Comparison of ENCODE assay signal across 13 mouse cellular contexts in genomic region chr5:99224571-99225011, GRCm38 (mm10).
DNase-seq lines count a peak whose midpoint lies in the region; ATAC-seq and TF ChIP-seq lines count a peak whose summit lies in the region.
"Had no signal": no experiment of that assay in that cellular context is flagged by ENCODE, and none has a peak within 500 bp of the region (broad histone marks: within the 10 kb centered on the region; RNA-seq: fewer than 3 reads in every experiment).

No protein-coding gene starts in this region.

- WGBS in thymus, adult 2 months = 88% methylated on average over 5 of the region's 5 CpGs

- no peak for TF ChIP-seq POLR2A in myocyte (IDR thresholded peaks at IDR 0.05; ENCODE audit: insufficient read length, low read depth)
- no peak for TF ChIP-seq POLR2A in thymus, adult 2 months (IDR thresholded peaks at IDR 0.05; ENCODE audit: control insufficient read depth, extremely low read depth, insufficient read depth, low read length, poor library complexity)

- TF ChIP-seq CTCF in gastrocnemius, adult 2 months (IDR thresholded peaks at IDR 0.05) = no peak
- no peak for TF ChIP-seq CTCF in Patski (IDR thresholded peaks at IDR 0.05)
- TF ChIP-seq CTCF in thymus, adult 2 months (IDR thresholded peaks at IDR 0.05; ENCODE audit: borderline replicate concordance, control insufficient read depth, extremely low read depth, insufficient read depth, low read length, poor library complexity) = no peak

- no peaks in the 10 kb centered on the region for H3K36me3 ChIP-seq in myocyte (ENCODE audit: control insufficient read depth, insufficient read depth)
- H3K36me3 ChIP-seq in thymus, adult 2 months (ENCODE audit: control insufficient read depth, insufficient read depth, low read length) = no peaks in the 10 kb centered on the region

- H3K79me2 ChIP-seq in myocyte (ENCODE audit: control insufficient read depth, insufficient read depth) = no peaks in the 10 kb centered on the region

- H3K27me3 ChIP-seq in Patski (no peaks in the 10 kb centered on the region), myocyte (ENCODE audit: control insufficient read depth, insufficient read depth, insufficient read length) (no peaks in the 10 kb centered on the region)
- no peaks in the 10 kb centered on the region for H3K27me3 ChIP-seq in thymus, adult 2 months (ENCODE audit: control insufficient read depth, insufficient read depth, low read length)
- H3K27me3 ChIP-seq: limb, embryonic 15.5 days had no signal

- DNase-seq in gastrocnemius, adult 2 months = peak; percentile 20
- no peak for DNase-seq in gastrocnemius, postnatal 36 days
- peak; percentile 35 to 70 for DNase-seq in left cerebral cortex, postnatal 14 days (ENCODE audit: low spot score in 2 of 2)
- no peak for DNase-seq in left cerebral cortex, postnatal 10 days (ENCODE audit: extremely low spot score in 1 of 2, low spot score in 2 of 2)
- DNase-seq in Patski (ENCODE audit: low read depth, low spot score) = peak; percentile 95
- no peak for DNase-seq in cerebellum, adult 11 months
- DNase-seq in thymus, adult 2 months = no peak
- DNase-seq: cerebellum, adult 9-11 months; gastrocnemius, postnatal 25 days; lung, postnatal 10 days; thymus, adult 18-20 months had no signal

- no peak overlapping the region for H3K27ac ChIP-seq in gastrocnemius, adult 2 months
- H3K27ac ChIP-seq in thymus, adult 2 months (ENCODE audit: control insufficient read depth, insufficient read depth, low read length) = no peak overlapping the region
- H3K27ac ChIP-seq: limb, embryonic 15.5 days had no signal

- CTCF ChIA-PET in Patski (lab: Charles Lee) = no interaction called here

- peak; percentile 89 for ATAC-seq in Patski

- H3K4me1 ChIP-seq in thymus, adult 2 months (replicated peaks; ENCODE audit: control insufficient read depth, insufficient read depth, low read length) = no peaks in the 10 kb centered on the region

- H3K4me2 ChIP-seq in myocyte (ENCODE audit: low read depth) = peak overlapping the region; percentile 41
- H3K4me2 ChIP-seq: limb, embryonic 15.5 days had no signal

- intact Hi-C loops in gastrocnemius, adult 2 months (cut with DNase I) = no loop called here
- intact Hi-C loops in gastrocnemius, postnatal 36 days (cut with DNase I) = no loop called here
- intact Hi-C loops in left cerebral cortex, postnatal 14 days (cut with DNase I) = no loop called here
- intact Hi-C loops in left cerebral cortex, postnatal 10 days (cut with DNase I) = no loop called here

- POLR2A ChIA-PET in Patski (lab: Charles Lee) = no interaction called here

- no peak overlapping the region for H3ac ChIP-seq in myocyte (ENCODE audit: control insufficient read depth, insufficient read length)

- in situ Hi-C loops in Patski (cut with MboI; ENCODE audit: low pct_unique_long_range_greater_than_20kb) = loop anchor here (25.0 kb wide), 2 partner anchors 813 to 1113 kb away; partner anchors contain the start of genes Enoph1 and Hnrnpdl

- H3K4me3 ChIP-seq in gastrocnemius, adult 2 months = no peak overlapping the region
- no peak overlapping the region for H3K4me3 ChIP-seq in myocyte
- H3K4me3 ChIP-seq in thymus, adult 2 months (ENCODE audit: control insufficient read depth, insufficient read depth, low read length) = no peak overlapping the region
- H3K4me3 ChIP-seq: limb, embryonic 15.5 days had no signal

TF ChIP-seq in myocyte, 11 proteins besides CTCF, POLR2A, EP300 and RAD21:
- TF ChIP-seq MAX (IDR thresholded peaks at IDR 0.05; ENCODE audit: low read depth) (no peak), TCF3 (IDR thresholded peaks at IDR 0.05; ENCODE audit: insufficient read length, low read depth) (no peak), MYOD1 (IDR thresholded peaks at IDR 0.05; ENCODE audit: control insufficient read depth in 1 of 3, insufficient read length in 2 of 3, low read depth in 2 of 3) (no peak), CEBPB (IDR thresholded peaks at IDR 0.05; ENCODE audit: insufficient read depth, poor library complexity, severe bottlenecking) (no peak), POLR2AphosphoS2 (IDR thresholded peaks at IDR 0.05; ENCODE audit: insufficient read length, low read depth) (no peak), USF1 (IDR thresholded peaks at IDR 0.05; ENCODE audit: low read depth) (no peak), TCF12 (IDR thresholded peaks at IDR 0.05; ENCODE audit: insufficient read depth, poor library complexity, severe bottlenecking) (no peak), E2F4 (IDR thresholded peaks at IDR 0.05; ENCODE audit: insufficient read depth) (no peak), MYOG (IDR thresholded peaks at IDR 0.05; ENCODE audit: control insufficient read depth in 1 of 3, insufficient read depth in 1 of 3, insufficient read length in 2 of 3, low read depth in 2 of 3) (no peak), SRF (IDR thresholded peaks at IDR 0.05; ENCODE audit: control insufficient read depth, insufficient read length, low read depth) (no peak), REST (IDR thresholded peaks at IDR 0.05; ENCODE audit: insufficient read depth, insufficient read length) (no peak)

Comparison
In these comparisons a context has a peak if more than half of its experiments do, and no peak if none do; other contexts are left out.
1. DNase-seq: peak in gastrocnemius, adult 2 months (single experiment), left cerebral cortex, postnatal 14 days (2 of 2) and Patski (single experiment); none in gastrocnemius, postnatal 36 days (0 of 2), left cerebral cortex, postnatal 10 days (0 of 2), cerebellum, adult 11 months (single experiment) and thymus, adult 2 months (single experiment).